Mouse (Mus musculus) cortical plate, adult 2 months (tissue): ENCODE measurements around the gene Sectm1b.

Source experiments
- CTCF ChIP-seq: fragments of 200-500 bp; IDR thresholded peaks from 2 replicates; pipeline ENCODE4 v1.5.1; 2011; ENCODE audit warnings: mild to moderate bottlenecking, control low read depth, low read length; ENCODE audit not compliant: insufficient read depth; ENCODE audit errors: extremely low read depth
- POLR2A ChIP-seq: fragments of 200-500 bp; IDR thresholded peaks from 2 replicates; pipeline ENCODE4 v1.6.1; 2011; ENCODE audit warnings: mild to moderate bottlenecking, low read length, control low read depth; ENCODE audit not compliant: insufficient read depth; ENCODE audit errors: extremely low read depth

- TF ChIP-seq CTCF (no peak), POLR2A (no peak)
Observed at GRCm38 (mm10) chr11:121082250-121082649, 18.9 kb upstream of the Sectm1b start.
